Mouse (Mus musculus): ENCODE results near the gene Ccdc92. TPM values are rescaled to one million over a fixed set of nuclear protein-coding genes. Genes with fewer than 3 reads are reported as not detected.

The Ccdc92 gene
- polyA plus RNA-seq (2017; shearing (Covaris generic)) = 10 to 100 TPM; 20.4 to 28.0 TPM

GRCm38 (mm10) chr5:124862013-124862866 is at the start of gene Ccdc92, which contains the start of gene Zfp664:
TSS of gene Ccdc92 (minus strand) at chr5:124862424.
TSS of gene Zfp664 (plus strand) at chr5:124862691.

Other genes with a start within 250 kb of the Ccdc92 start
- gene Atp6v0a2, start 233.8 kb downstream of the Ccdc92 start, polyA plus RNA-seq (2017; shearing (Covaris generic)) = 10 to 100 TPM; 63.0 to 94.0 TPM
- gene Dnah10, start 137.3 kb downstream of the Ccdc92 start, polyA plus RNA-seq (2017; shearing (Covaris generic)) = under 1 TPM in 1 of 2 experiments, not detected in 1; 0.11 TPM
- gene Zfp664, start 267 bp upstream of the Ccdc92 start, polyA plus RNA-seq (2017; shearing (Covaris generic)) = 10 to 100 TPM; 18.1 to 24.1 TPM
- gene Rflna, start 140.8 kb upstream of the Ccdc92 start, polyA plus RNA-seq (2017; shearing (Covaris generic)) = not detected

All from activated CD4-positive, CD25-positive, alpha-beta regulatory T cell (primary cell).